ENCODE assay signal across 21 mouse cellular contexts in the genomic region with DNA sequence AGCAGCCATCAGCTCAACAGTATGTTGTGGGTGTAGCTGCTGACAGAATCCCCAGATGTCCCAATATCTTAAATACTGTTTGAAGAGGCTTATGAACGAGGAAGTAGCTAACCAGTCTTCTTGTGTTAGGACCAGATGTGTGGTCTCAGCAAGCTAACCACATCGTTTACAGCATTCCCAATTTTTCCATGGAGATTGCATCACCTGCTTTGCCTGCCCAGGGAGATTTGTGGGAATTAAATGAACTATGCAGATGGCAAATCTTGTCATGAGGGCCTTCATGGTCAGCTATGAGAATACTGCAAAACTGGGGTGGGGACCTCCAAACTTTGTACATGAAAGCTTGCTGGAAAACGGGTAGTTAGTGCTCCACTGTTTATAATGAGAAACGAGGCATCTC. TPM values are rescaled to one million over a fixed set of nuclear protein-coding genes. Genes with fewer than 3 reads are reported as not detected.
A peak's percentile ranks its signal among the peaks of the same experiment; 100 is the strongest.
DNase-seq lines count a peak whose midpoint lies in the region; ATAC-seq lines count a peak whose summit lies in the region.
"Had no signal": no experiment of that assay in that cellular context is flagged by ENCODE, and none has a peak within 500 bp of the region (broad histone marks: within the 10 kb centered on the region; RNA-seq: fewer than 3 reads in every experiment).

No protein-coding gene starts in this region.

- 68% methylated on average over 4 of the region's 4 CpGs for WGBS in midbrain, embryonic 13.5 days
- 83% methylated on average over 4 of the region's 4 CpGs for WGBS in midbrain, embryonic 10.5 days
- 54% methylated on average over 4 of the region's 4 CpGs for WGBS in hindbrain, embryonic 14.5 days
- 50% methylated on average over 4 of the region's 4 CpGs for WGBS in neural tube, embryonic 14.5 days

- H3K36me3 ChIP-seq in midbrain, embryonic 13.5 days, result 0 out of 2 replicates have a peak, but pooled peaks cover 4% of the 10 kb centered on the region
- no peaks in the 10 kb centered on the region for H3K36me3 ChIP-seq in midbrain, embryonic 10.5 days
- no peaks in the 10 kb centered on the region; the same call in 1 of the 2 replicates for H3K36me3 ChIP-seq in hindbrain, embryonic 14.5 days (replicated peaks; ENCODE audit: control insufficient read depth, insufficient read depth)
- no peaks in the 10 kb centered on the region for H3K36me3 ChIP-seq in neural tube, embryonic 14.5 days (ENCODE audit: control insufficient read depth, insufficient read depth, low read length)
- H3K36me3 ChIP-seq: forebrain, embryonic 10.5 days had no signal

- no peak overlapping the region for H3K4me3 ChIP-seq in midbrain, embryonic 13.5 days (replicated peaks)
- no peak overlapping the region for H3K4me3 ChIP-seq in midbrain, embryonic 10.5 days
- H3K4me3 ChIP-seq in hindbrain, embryonic 14.5 days (replicated peaks; ENCODE audit: low read length), result no peak overlapping the region
- H3K4me3 ChIP-seq in neural tube, embryonic 14.5 days (ENCODE audit: low read depth, low read length), result no peak overlapping the region
- H3K4me3 ChIP-seq: embryonic facial prominence, embryonic 13.5 days; forebrain, embryonic 10.5 days; heart, embryonic 12.5 days; liver, embryonic 13.5 days; lung, embryonic 15.5 days had no signal

- no peak for DNase-seq in midbrain, embryonic 10.5 days (ENCODE audit: low spot score)
- peak; percentile 19 for DNase-seq in NIH3T3 (ENCODE audit: low read depth)
- DNase-seq in hindbrain, embryonic 14.5 days (ENCODE audit: low spot score), result no peak
- no peak for DNase-seq in embryo, embryonic 11 days
- DNase-seq in adrenal gland, postnatal 10 days, result no peak
- DNase-seq: adrenal gland, adult 8-10 months; cerebellum, adult 11-12 months; cerebellum, postnatal 36 days; gastrocnemius, postnatal 36 days; layer of hippocampus, postnatal 36 days; liver, embryonic 13.5 days; thymus, postnatal 4 days had no signal

- H3K4me1 ChIP-seq in midbrain, embryonic 13.5 days (replicated peaks), result peaks cover 16% of the 10 kb centered on the region
- H3K4me1 ChIP-seq in midbrain, embryonic 10.5 days, result peaks cover 7% of the 10 kb centered on the region; the same call in 1 of the 2 replicates
- H3K4me1 ChIP-seq in hindbrain, embryonic 14.5 days (replicated peaks; ENCODE audit: control insufficient read depth, insufficient read depth, low read length), result peaks cover 11% of the 10 kb centered on the region
- H3K4me1 ChIP-seq in neural tube, embryonic 14.5 days (ENCODE audit: control insufficient read depth, insufficient read depth, low read length), result no peaks in the 10 kb centered on the region
- H3K4me1 ChIP-seq: embryonic facial prominence, embryonic 13.5 days; heart, embryonic 12.5 days; lung, embryonic 15.5 days had no signal

- 0 out of 2 replicates have a peak overlapping the region, but pooled peaks have one; percentile 14 for H3K27ac ChIP-seq in midbrain, embryonic 13.5 days
- H3K27ac ChIP-seq in midbrain, embryonic 10.5 days (replicated peaks), result no peak overlapping the region
- H3K27ac ChIP-seq in hindbrain, embryonic 14.5 days, result peak overlapping the region; percentile 73
- H3K27ac ChIP-seq in neural tube, embryonic 14.5 days (ENCODE audit: low read depth, low read length), result no peak overlapping the region
- H3K27ac ChIP-seq: embryonic facial prominence, embryonic 13.5 days; liver, embryonic 13.5 days; lung, embryonic 15.5 days; macrophage had no signal

- ATAC-seq in midbrain, embryonic 13.5 days, result no peak; the same call in 1 of the 2 replicates
- peak; percentile 22; the same call in 1 of the 2 replicates for ATAC-seq in hindbrain, embryonic 14.5 days (ENCODE audit: low FRiP score)
- 0 out of 2 replicates have a peak, but pooled peaks have one; percentile 10 for ATAC-seq in neural tube, embryonic 14.5 days (ENCODE audit: low read depth)
- ATAC-seq: intestine, embryonic 16.5 days had no signal

- no peak overlapping the region for H3K9ac ChIP-seq in midbrain, embryonic 13.5 days (replicated peaks)
- no peak overlapping the region for H3K9ac ChIP-seq in hindbrain, embryonic 14.5 days
- H3K9ac ChIP-seq in neural tube, embryonic 14.5 days (replicated peaks; ENCODE audit: low read depth, low read length), result no peak overlapping the region
- H3K9ac ChIP-seq: embryonic facial prominence, embryonic 13.5 days; heart, embryonic 12.5 days; liver, embryonic 13.5 days; lung, embryonic 15.5 days had no signal

- no peaks in the 10 kb centered on the region for H3K27me3 ChIP-seq in midbrain, embryonic 13.5 days
- H3K27me3 ChIP-seq in midbrain, embryonic 10.5 days (ENCODE audit: low read depth, poor library complexity, severe bottlenecking), result no peaks in the 10 kb centered on the region
- no peaks in the 10 kb centered on the region for H3K27me3 ChIP-seq in hindbrain, embryonic 14.5 days (ENCODE audit: control insufficient read depth, insufficient read depth, low read length)
- no peaks in the 10 kb centered on the region for H3K27me3 ChIP-seq in neural tube, embryonic 14.5 days (ENCODE audit: control insufficient read depth, insufficient read depth, low read length)
- H3K27me3 ChIP-seq: CH12.LX; embryonic facial prominence, embryonic 13.5 days; heart, embryonic 12.5 days; liver, embryonic 13.5 days; lung, embryonic 15.5 days had no signal

- no peak overlapping the region for H3K4me2 ChIP-seq in midbrain, embryonic 13.5 days (replicated peaks)
- no peak overlapping the region for H3K4me2 ChIP-seq in hindbrain, embryonic 14.5 days (replicated peaks)
- H3K4me2 ChIP-seq in neural tube, embryonic 14.5 days (ENCODE audit: low read depth, low read length), result no peak overlapping the region
- H3K4me2 ChIP-seq: embryonic facial prominence, embryonic 13.5 days; heart, embryonic 12.5 days; liver, embryonic 13.5 days; lung, embryonic 15.5 days had no signal

- H3K9me3 ChIP-seq in midbrain, embryonic 13.5 days, result no peaks in the 10 kb centered on the region
- no peaks in the 10 kb centered on the region for H3K9me3 ChIP-seq in midbrain, embryonic 10.5 days (replicated peaks)
- H3K9me3 ChIP-seq in hindbrain, embryonic 14.5 days (ENCODE audit: control insufficient read depth, low read length), result no peaks in the 10 kb centered on the region
- H3K9me3 ChIP-seq in neural tube, embryonic 14.5 days (ENCODE audit: control insufficient read depth, low read length), result no peaks in the 10 kb centered on the region
- H3K9me3 ChIP-seq: embryonic facial prominence, embryonic 13.5 days; forebrain, embryonic 10.5 days; heart, embryonic 12.5 days; liver, embryonic 13.5 days; lung, embryonic 15.5 days had no signal

RNA-seq across cellular contexts. Expression of gene Nab1, which starts 30.2 kb away (rescaled TPM):
- 3.9 and 4.5 TPM in 2 replicates for polyA plus RNA-seq in midbrain, embryonic 13.5 days (2015; fragmentation: Nextera tagmentation; extraction: Ambion mirVana)
- polyA plus RNA-seq in midbrain, embryonic 10.5 days (2016; fragmentation: Nextera tagmentation; extraction: Ambion mirVana), result 2.4 and 2.7 TPM in 2 replicates
- 10.9 and 13.2 TPM in 2 replicates for polyA plus RNA-seq in hindbrain, embryonic 14.5 days (2014; fragmentation: Nextera tagmentation; extraction: Ambion mirVana)
- polyA plus RNA-seq in neural tube, embryonic 14.5 days (2014; fragmentation: Nextera tagmentation; extraction: Ambion mirVana), result 8.1 and 10.4 TPM in 2 replicates
- total RNA-seq in adrenal gland, postnatal 10 days (2021), result 10 to 100 TPM; 45.5 to 47.2 TPM

Comparison
In these comparisons a context has a peak if more than half of its experiments do, and no peak if none do; other contexts are left out.
1. H3K27ac ChIP-seq: peak in midbrain, embryonic 13.5 days (single experiment) and hindbrain, embryonic 14.5 days (single experiment); none in midbrain, embryonic 10.5 days (single experiment) and neural tube, embryonic 14.5 days (single experiment).